Mouse (Mus musculus) intestine, embryonic 14.5 days (tissue): Measurements from ENCODE around the gene Nrbp1. TPM values are rescaled to one million over a fixed set of nuclear protein-coding genes. Genes with fewer than 3 reads are reported as not detected.

ENCODE experiments used
- ATAC-seq: fragments of 200-750 bp; cut with Nextera tagmentation; replicated peaks from 2 replicates; pipeline ENCODE4 v1.8.0; 2017; ENCODE audit warnings: low read depth, moderate number of reproducible peaks, moderate TSS enrichment, moderate library complexity; ENCODE audit not compliant: low FRiP score, low TSS enrichment
- DNase-seq: peaks from one replicate; pipeline ENCODE4 v3.0.0-alpha.2; 2018; ENCODE audit warnings: low spot score
- H3K27ac ChIP-seq: fragments of 300-500 bp; sonication (generic); 2 replicates; pipeline ENCODE4 v1.5.1; 2014; ENCODE audit warnings: low read depth, mild to moderate bottlenecking, control low read depth
- H3K27me3 ChIP-seq: fragments of 300-500 bp; sonication (generic); replicated peaks from 2 replicates; pipeline ENCODE4 v1.6.1; 2014; ENCODE audit warnings: low read length, control low read depth; ENCODE audit not compliant: control insufficient read depth, insufficient read depth
- H3K36me3 ChIP-seq: fragments of 300-500 bp; sonication (generic); 2 replicates; pipeline ENCODE4 v1.6.1; 2014; ENCODE audit warnings: low read length, control low read depth; ENCODE audit not compliant: control insufficient read depth, insufficient read depth
- H3K4me1 ChIP-seq: fragments of 300-500 bp; sonication (generic); replicated peaks from 2 replicates; pipeline ENCODE4 v1.6.1; 2014; ENCODE audit warnings: low read length, control low read depth, mixed read lengths; ENCODE audit not compliant: control insufficient read depth, insufficient read depth
- H3K4me2 ChIP-seq: fragments of 300-500 bp; sonication (generic); 2 replicates; pipeline ENCODE4 v1.6.1; 2014; ENCODE audit warnings: low read length
- H3K4me3 ChIP-seq: fragments of 300-500 bp; sonication (generic); 2 replicates; pipeline ENCODE4 v1.5.1; 2014; ENCODE audit warnings: low read depth, low read length, control low read depth, mixed read lengths
- H3K9ac ChIP-seq: fragments of 300-500 bp; sonication (generic); 2 replicates; pipeline ENCODE4 v1.6.1; 2014; ENCODE audit warnings: mild to moderate bottlenecking, low read length
- H3K9me3 ChIP-seq: fragments of 300-500 bp; sonication (generic); 2 replicates; pipeline ENCODE4 v1.6.1; 2016; ENCODE audit warnings: low read length, control low read depth; ENCODE audit not compliant: control insufficient read depth
- WGBS: fragments of 180-500 bp; shearing (Covaris S2); extraction: QIAGEN DNeasy Blood & Tissue Kit; methylation state at CpG from one replicate; pipeline ENCODE4 v1.1.7; 2014; 5-methylcytosine and 5-hydroxymethylcytosine counted together
- polyA plus RNA-seq: library from polyadenylated mRNA; unstranded; fragments of >200 nt; fragmentation: Nextera tagmentation; extraction: Ambion mirVana; gene quantifications from 2 replicates; pipeline ENCODE4 v1.2.1, GENCODE M21; 2014

Nrbp1 gene
- polyA plus RNA-seq: 138 and 158 TPM in 2 replicates

DNA sequence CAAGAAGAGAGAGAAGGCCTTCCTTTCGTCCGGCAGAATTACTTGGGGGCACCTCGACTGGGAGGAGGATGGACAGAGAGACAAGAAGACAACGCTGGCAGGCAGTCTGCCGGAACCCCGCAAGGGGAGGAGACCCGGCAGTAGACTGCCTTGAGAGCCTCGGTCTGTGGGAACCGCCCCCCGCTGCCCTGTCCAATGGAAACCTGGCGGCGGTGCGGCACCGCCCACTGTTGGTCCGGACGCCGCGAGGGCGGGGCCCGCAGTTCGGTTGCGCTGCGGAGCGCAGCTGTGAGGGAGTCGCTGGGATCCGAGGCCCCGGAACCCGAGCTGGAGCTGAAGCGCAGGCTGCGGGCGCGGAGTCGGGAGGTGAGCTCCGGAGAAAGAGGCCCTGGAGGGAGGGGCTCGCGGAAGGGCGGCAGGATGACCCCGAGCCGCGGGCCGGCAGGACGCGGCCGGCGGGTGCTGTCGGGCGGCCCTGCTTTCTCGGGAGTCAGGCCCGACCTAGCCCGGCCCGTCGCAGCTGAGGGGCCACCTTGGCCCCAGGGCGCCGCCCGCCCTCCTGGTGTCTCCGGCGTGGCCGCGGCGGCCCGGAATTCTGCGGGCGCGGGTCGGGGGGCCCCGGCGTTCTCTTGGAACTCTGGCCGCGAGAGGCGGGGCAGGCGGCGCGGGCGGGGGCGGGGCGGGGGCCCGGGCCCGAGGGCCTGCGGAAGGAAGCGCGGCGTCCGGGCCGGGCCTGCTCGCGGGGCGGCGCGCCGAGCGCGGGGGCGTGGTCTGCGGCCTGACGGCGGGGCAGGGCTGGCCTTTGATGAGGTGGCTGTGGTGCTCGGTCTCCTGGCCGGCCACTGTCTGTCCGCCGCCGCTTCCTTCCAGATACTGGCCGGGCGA, at the start of gene Nrbp1, which contains the start of gene Gm9970:
Gene Nrbp1 (plus strand): TSS at position 228 of the 885 bp plus-strand sequence.
Gene Gm9970 (minus strand): TSS at position 596 of the 885 bp plus-strand sequence.
- DNase-seq (peak; percentile 92), ATAC-seq (peak; percentile 99)
- H3K4me3 ChIP-seq: peak within 1 kb of the TSS; percentile 80
- H3K36me3 ChIP-seq: peaks cover 23% of the 10 kb centered on the region
- H3K9ac ChIP-seq: peak within 1 kb of the TSS; percentile 97
- no peaks in the 10 kb centered on the region for H3K9me3 ChIP-seq
- peak within 1 kb of the TSS; percentile 86 for H3K4me2 ChIP-seq
- H3K27me3 ChIP-seq: no peaks in the 10 kb centered on the region
- H3K27ac ChIP-seq: peak within 1 kb of the TSS; percentile 96
- peaks cover 8% of the 10 kb centered on the region for H3K4me1 ChIP-seq
- under 1% methylated on average over 79 of the region's 103 CpGs for WGBS

DNA sequence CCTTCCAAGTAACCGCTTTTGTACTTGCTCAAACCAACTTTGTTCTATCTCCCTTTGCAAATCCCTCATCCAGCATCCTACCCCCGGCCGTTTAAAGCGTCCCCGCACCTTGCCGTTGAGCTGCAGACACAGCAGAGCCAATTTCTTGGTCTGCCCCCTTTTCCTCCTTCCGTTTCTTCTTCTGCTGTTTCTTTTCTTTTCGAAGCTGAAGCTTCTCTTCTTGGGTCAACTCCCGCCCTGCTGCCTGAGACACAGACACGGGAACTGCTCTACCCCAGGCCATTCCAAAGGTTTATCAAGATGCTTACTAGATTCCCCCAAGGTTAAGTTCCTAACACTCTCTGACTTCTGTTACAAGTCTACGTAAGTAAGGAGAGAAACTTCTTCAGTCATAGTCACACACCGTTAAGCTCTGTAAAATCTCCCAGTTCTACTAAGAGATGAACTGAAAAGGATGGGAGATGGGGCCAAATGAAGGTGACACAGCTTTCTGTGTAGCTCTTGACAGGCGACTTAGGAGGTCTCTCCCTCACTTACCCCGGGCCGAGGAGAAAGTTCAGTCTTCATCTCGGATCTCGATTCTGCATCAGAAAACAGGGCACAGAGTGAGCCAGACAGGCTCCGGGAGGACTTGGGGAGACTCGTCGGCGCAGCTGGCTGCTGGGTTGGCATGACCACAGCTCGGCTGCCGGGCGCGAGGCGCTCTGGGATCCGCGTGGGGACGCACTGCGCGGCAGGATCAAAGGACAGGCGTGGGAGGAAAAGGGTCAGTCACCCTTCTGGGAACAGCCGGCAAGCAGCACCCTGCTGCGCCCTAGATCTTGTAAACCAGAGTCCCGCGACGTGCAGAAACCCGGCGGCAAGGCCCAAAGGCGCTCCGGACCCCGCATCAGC, 48.4 kb upstream of the Nrbp1 start:
- WGBS: 15% methylated on average over 39 of the region's 42 CpGs
- Histone ChIP-seq H3K9me3 (no peaks in the 10 kb centered on the region), H3K4me2 (peak overlapping the region; percentile 68), H3K27me3 (no peaks in the 10 kb centered on the region), H3K36me3 (peaks cover 66% of the 10 kb centered on the region), H3K27ac (peak overlapping the region; percentile 62), H3K9ac (peak overlapping the region; percentile 93), H3K4me3 (peak overlapping the region; percentile 80), H3K4me1 (peaks cover 15% of the 10 kb centered on the region)
- DNase-seq: peak; percentile 47
- peak; percentile 71; the same call in 1 of the 2 replicates for ATAC-seq

- Histone ChIP-seq H3K4me1 (peaks cover 15% of the 10 kb centered on the region), H3K27ac (peak within 1 kb of the TSS; percentile 80), H3K36me3 (peaks cover 66% of the 10 kb centered on the region), H3K4me3 (peak within 1 kb of the TSS; percentile 80), H3K9me3 (no peaks in the 10 kb centered on the region), H3K9ac (peak within 1 kb of the TSS; percentile 93), H3K4me2 (peak within 1 kb of the TSS; percentile 83), H3K27me3 (no peaks in the 10 kb centered on the region)
- DNase-seq (peak; percentile 99), ATAC-seq (peak; percentile 97)
- under 1% methylated on average over 46 of the region's 48 CpGs for WGBS
Observed at GRCm38 (mm10) chr5:31192939-31193630, 47.6 kb upstream of the Nrbp1 start, which contains the start of the genes Snx17 and Eif2b4. TSS of gene Snx17 (plus strand) at chr5:31193227. TSS of gene Eif2b4 (minus strand) at chr5:31193430.

- DNase-seq (no peak), ATAC-seq (no peak)
- Histone ChIP-seq H3K36me3 (peaks cover 66% of the 10 kb centered on the region), H3K4me3 (peak overlapping the region; percentile 80), H3K27me3 (no peaks in the 10 kb centered on the region), H3K9me3 (no peaks in the 10 kb centered on the region), H3K4me1 (peaks cover 15% of the 10 kb centered on the region), H3K9ac (peak overlapping the region; percentile 93), H3K27ac (peak overlapping the region; percentile 80), H3K4me2 (peak overlapping the region; percentile 83)
- WGBS: 10% methylated on average over 25 of the region's 25 CpGs
Observed at GRCm38 (mm10) chr5:31193631-31194281, 46.9 kb upstream of the Nrbp1 start.

- H3K4me1 ChIP-seq: peaks cover 15% of the 10 kb centered on the region
- H3K27me3 ChIP-seq: no peaks in the 10 kb centered on the region
- H3K36me3 ChIP-seq: peaks cover 67% of the 10 kb centered on the region
- H3K9ac ChIP-seq: no peak overlapping the region
- WGBS: 89% methylated on average over 16 of the region's 16 CpGs
- ATAC-seq (no peak), DNase-seq (peak; percentile 32)
- no peaks in the 10 kb centered on the region for H3K9me3 ChIP-seq
- H3K4me2 ChIP-seq: peak overlapping the region; percentile 83
- H3K4me3 ChIP-seq: no peak overlapping the region
- H3K27ac ChIP-seq: no peak overlapping the region
Observed at GRCm38 (mm10) chr5:31194486-31195485, 45.9 kb upstream of the Nrbp1 start.

GRCm38 (mm10) chr5:31195671-31196070, 45.0 kb upstream of the Nrbp1 start:
- H3K9me3 ChIP-seq: peaks cover 4% of the 10 kb centered on the region
- peaks cover 19% of the 10 kb centered on the region for H3K4me1 ChIP-seq
- H3K36me3 ChIP-seq: peaks cover 67% of the 10 kb centered on the region
- 90% methylated on average over 4 of the region's 4 CpGs for WGBS
- ATAC-seq (no peak), DNase-seq (peak; percentile 35)
- H3K27me3 ChIP-seq: no peaks in the 10 kb centered on the region
- H3K4me3 ChIP-seq: no peak overlapping the region
- H3K27ac ChIP-seq: no peak overlapping the region
- H3K4me2 ChIP-seq: no peak overlapping the region
- H3K9ac ChIP-seq: no peak overlapping the region

- 93% methylated on average over 10 of the region's 10 CpGs for WGBS
- no peak overlapping the region for H3K4me3 ChIP-seq
- H3K36me3 ChIP-seq: peaks cover 63% of the 10 kb centered on the region
Observed at GRCm38 (mm10) chr5:31196207-31196606, 44.5 kb upstream of the Nrbp1 start.

More at GRCm38 (mm10) chr5:31196207-31196606, 44.5 kb upstream of the Nrbp1 start:
- ATAC-seq (no peak), DNase-seq (peak; percentile 41)
- H3K27ac ChIP-seq: no peak overlapping the region
- no peaks in the 10 kb centered on the region for H3K27me3 ChIP-seq
- peaks cover 24% of the 10 kb centered on the region for H3K4me1 ChIP-seq
- peaks cover 4% of the 10 kb centered on the region for H3K9me3 ChIP-seq
- H3K4me2 ChIP-seq: no peak overlapping the region
- no peak overlapping the region for H3K9ac ChIP-seq
